Mouse (Mus musculus) limb, embryonic 13.5 days (tissue): Measurements from ENCODE around the gene C3. TPM values are rescaled to one million over a fixed set of nuclear protein-coding genes. Genes with fewer than 3 reads are reported as not detected.
A peak's percentile ranks its signal among the peaks of the same experiment; 100 is the strongest.

ENCODE experiments used
- ATAC-seq: fragments of 200-750 bp; cut with Nextera tagmentation; 2 replicates; pipeline ENCODE4 v1.8.0; 2017; ENCODE audit warnings: low read depth, moderate number of reproducible peaks, moderate TSS enrichment; ENCODE audit not compliant: low FRiP score
- H3K27ac ChIP-seq: fragments of 300-500 bp; sonication (generic); 2 replicates; pipeline ENCODE4 v1.5.1; 2015; ENCODE audit warnings: inconsistent platforms, mild to moderate bottlenecking, moderate library complexity
- H3K27me3 ChIP-seq: fragments of 300-500 bp; sonication (generic); 2 replicates; pipeline ENCODE4 v1.6.1; 2015; ENCODE audit warnings: mild to moderate bottlenecking, inconsistent platforms
- H3K36me3 ChIP-seq: fragments of 300-500 bp; sonication (generic); 2 replicates; pipeline ENCODE4 v1.6.1; 2015; ENCODE audit warnings: inconsistent platforms, mild to moderate bottlenecking, moderate library complexity
- H3K4me1 ChIP-seq: fragments of 300-500 bp; sonication (generic); 2 replicates; pipeline ENCODE4 v1.6.1; 2015; ENCODE audit warnings: inconsistent platforms
- H3K4me2 ChIP-seq: fragments of 300-500 bp; sonication (generic); replicated peaks from 2 replicates; pipeline ENCODE4 v1.6.1; 2015; ENCODE audit warnings: inconsistent platforms, mild to moderate bottlenecking, moderate library complexity
- H3K4me3 ChIP-seq: fragments of 300-500 bp; sonication (generic); 2 replicates; pipeline ENCODE4 v1.5.1; 2015; ENCODE audit warnings: moderate library complexity, mild to moderate bottlenecking, inconsistent platforms
- H3K9ac ChIP-seq: fragments of 300-500 bp; sonication (generic); 2 replicates; pipeline ENCODE4 v1.6.1; 2015; ENCODE audit warnings: mild to moderate bottlenecking, inconsistent platforms
- H3K9me3 ChIP-seq: fragments of 300-500 bp; sonication (generic); 2 replicates; pipeline ENCODE4 v1.6.1; 2016; ENCODE audit warnings: inconsistent platforms
- WGBS: fragments of 180-500 bp; shearing (Covaris S2); methylation state at CpG from one replicate; pipeline ENCODE4 v1.1.7; 2015; 5-methylcytosine and 5-hydroxymethylcytosine counted together
- polyA plus RNA-seq: library from polyadenylated mRNA; unstranded; fragments of >200 nt; fragmentation: Nextera tagmentation; extraction: Ambion mirVana; gene quantifications from 2 replicates; pipeline ENCODE4 v1.2.1, GENCODE M21; 2015

C3 gene
- polyA plus RNA-seq, 1 experiment from 2014 or later: 0.31 TPM

- Histone ChIP-seq H3K36me3 (no peaks in the 10 kb centered on the region), H3K4me3 (no peak overlapping the region), H3K9ac (no peak overlapping the region), H3K27me3 (no peaks in the 10 kb centered on the region), H3K4me2 (no peak overlapping the region), H3K4me1 (no peaks in the 10 kb centered on the region), H3K27ac (no peak overlapping the region), H3K9me3 (no peaks in the 10 kb centered on the region)
- WGBS: 80% methylated on average over 3 of the region's 3 CpGs
- no peak for ATAC-seq
Observed at GRCm38 (mm10) chr17:57207938-57208337, 20.0 kb downstream of the C3 start.

- Histone ChIP-seq H3K4me2 (no peak overlapping the region), H3K27ac (no peak overlapping the region), H3K27me3 (peaks cover 5% of the 10 kb centered on the region; the same call in 1 of the 2 replicates), H3K9ac (no peak overlapping the region), H3K4me3 (no peak overlapping the region), H3K36me3 (no peaks in the 10 kb centered on the region), H3K9me3 (no peaks in the 10 kb centered on the region), H3K4me1 (no peaks in the 10 kb centered on the region)
- WGBS: 87% methylated on average over 9 of the region's 10 CpGs
- ATAC-seq: no peak
Observed at GRCm38 (mm10) chr17:57201841-57202724, 25.9 kb downstream of the C3 start.

- Histone ChIP-seq H3K36me3 (no peaks in the 10 kb centered on the region), H3K27me3 (peaks cover 5% of the 10 kb centered on the region; the same call in 1 of the 2 replicates), H3K4me1 (no peaks in the 10 kb centered on the region), H3K4me3 (no peak overlapping the region), H3K27ac (no peak overlapping the region), H3K9ac (no peak overlapping the region), H3K9me3 (no peaks in the 10 kb centered on the region), H3K4me2 (no peak overlapping the region)
- WGBS: 83% methylated on average over 3 of the region's 3 CpGs
- no peak for ATAC-seq
Observed at GRCm38 (mm10) chr17:57198252-57198651, 29.7 kb downstream of the C3 start.

GRCm38 (mm10) chr17:57195326-57196010 lies 32.5 kb downstream of the C3 start:
- Histone ChIP-seq H3K9me3 (no peaks in the 10 kb centered on the region), H3K4me3 (no peak overlapping the region), H3K4me2 (no peak overlapping the region), H3K27me3 (no peaks in the 10 kb centered on the region; the same call in 1 of the 2 replicates), H3K27ac (no peak overlapping the region), H3K4me1 (no peaks in the 10 kb centered on the region), H3K9ac (no peak overlapping the region), H3K36me3 (no peaks in the 10 kb centered on the region)
- WGBS: 68% methylated on average over 8 of the region's 8 CpGs
- ATAC-seq: 0 out of 2 replicates have a peak, but pooled peaks have one; percentile 40

- WGBS: 81% methylated on average over 3 of the region's 3 CpGs
- ATAC-seq: no peak
Observed at GRCm38 (mm10) chr17:57194771-57195170, 33.2 kb downstream of the C3 start.

GRCm38 (mm10) chr17:57194041-57194507 lies 33.9 kb downstream of the C3 start, which contains the start of gene Tnfsf14:
Gene Tnfsf14 (minus strand): TSS chr17:57194177.
- Histone ChIP-seq H3K9ac (no peak within 1 kb of the TSS), H3K36me3 (no peaks in the 10 kb centered on the region), H3K4me1 (no peaks in the 10 kb centered on the region), H3K9me3 (no peaks in the 10 kb centered on the region), H3K27me3 (no peaks in the 10 kb centered on the region; the same call in 1 of the 2 replicates), H3K27ac (no peak within 1 kb of the TSS), H3K4me3 (no peak within 1 kb of the TSS), H3K4me2 (no peak within 1 kb of the TSS)
- WGBS: 80% methylated on average over 11 of the region's 11 CpGs
- no peak for ATAC-seq

More at GRCm38 (mm10) chr17:57194771-57195170, 33.2 kb downstream of the C3 start:
- no peak overlapping the region for H3K27ac ChIP-seq
- H3K4me2 ChIP-seq: no peak overlapping the region
- H3K36me3 ChIP-seq: no peaks in the 10 kb centered on the region
- H3K9me3 ChIP-seq: no peaks in the 10 kb centered on the region
- H3K4me1 ChIP-seq: no peaks in the 10 kb centered on the region
- no peak overlapping the region for H3K9ac ChIP-seq
- H3K4me3 ChIP-seq: no peak overlapping the region
- no peaks in the 10 kb centered on the region; the same call in 1 of the 2 replicates for H3K27me3 ChIP-seq

- no peaks in the 10 kb centered on the region for H3K27me3 ChIP-seq
- ATAC-seq: no peak
- WGBS: 85% methylated on average over 12 of the region's 12 CpGs
- no peak overlapping the region for H3K9ac ChIP-seq
- no peaks in the 10 kb centered on the region for H3K4me1 ChIP-seq
- H3K4me3 ChIP-seq: no peak overlapping the region
- no peaks in the 10 kb centered on the region for H3K9me3 ChIP-seq
- no peaks in the 10 kb centered on the region for H3K36me3 ChIP-seq
- no peak overlapping the region for H3K27ac ChIP-seq
- no peak overlapping the region for H3K4me2 ChIP-seq
Observed at GRCm38 (mm10) chr17:57188510-57189192, 39.3 kb downstream of the C3 start.

GRCm38 (mm10) chr17:57185641-57186040 lies 42.3 kb downstream of the C3 start:
- no peak for ATAC-seq

GRCm38 (mm10) chr17:57182871-57183270 lies 45.1 kb downstream of the C3 start:
- no peak overlapping the region for H3K4me2 ChIP-seq
- no peak overlapping the region for H3K27ac ChIP-seq
- no peaks in the 10 kb centered on the region for H3K4me1 ChIP-seq
- no peaks in the 10 kb centered on the region for H3K9me3 ChIP-seq
- WGBS: 73% methylated on average over 3 of the region's 3 CpGs
- no peaks in the 10 kb centered on the region for H3K36me3 ChIP-seq
- H3K9ac ChIP-seq: no peak overlapping the region
- no peaks in the 10 kb centered on the region for H3K27me3 ChIP-seq
- no peak overlapping the region for H3K4me3 ChIP-seq
- ATAC-seq: no peak

More at GRCm38 (mm10) chr17:57185641-57186040, 42.3 kb downstream of the C3 start:
- H3K4me2 ChIP-seq: no peak overlapping the region
- no peak overlapping the region for H3K9ac ChIP-seq
- H3K27me3 ChIP-seq: no peaks in the 10 kb centered on the region
- WGBS: 78% methylated on average over 2 of the region's 2 CpGs
- no peaks in the 10 kb centered on the region for H3K36me3 ChIP-seq
- no peak overlapping the region for H3K27ac ChIP-seq
- no peaks in the 10 kb centered on the region for H3K4me1 ChIP-seq
- no peaks in the 10 kb centered on the region for H3K9me3 ChIP-seq
- H3K4me3 ChIP-seq: no peak overlapping the region

- H3K4me2 ChIP-seq: no peak overlapping the region
- WGBS: 37% methylated on average over 8 of the region's 8 CpGs
- H3K27me3 ChIP-seq: 0 out of 2 replicates have a peak, but pooled peaks cover 3% of the 10 kb centered on the region
- ATAC-seq: no peak
- no peak overlapping the region for H3K4me3 ChIP-seq
- no peak overlapping the region for H3K27ac ChIP-seq
- no peaks in the 10 kb centered on the region for H3K9me3 ChIP-seq
- no peaks in the 10 kb centered on the region for H3K36me3 ChIP-seq
- H3K9ac ChIP-seq: no peak overlapping the region
- no peaks in the 10 kb centered on the region for H3K4me1 ChIP-seq
Observed at GRCm38 (mm10) chr17:57180363-57180762, 47.6 kb downstream of the C3 start.

GRCm38 (mm10) chr17:57173351-57173750 lies 54.6 kb downstream of the C3 start:
- Histone ChIP-seq H3K36me3 (no peaks in the 10 kb centered on the region), H3K9ac (no peak overlapping the region), H3K4me3 (no peak overlapping the region), H3K4me1 (no peaks in the 10 kb centered on the region), H3K4me2 (no peak overlapping the region), H3K27ac (no peak overlapping the region), H3K27me3 (0 out of 2 replicates have a peak, but pooled peaks cover 3% of the 10 kb centered on the region), H3K9me3 (no peaks in the 10 kb centered on the region)
- no peak for ATAC-seq
- 61% methylated on average over 4 of the region's 4 CpGs for WGBS
